Mouse (Mus musculus) stomach, postnatal 0 days (tissue): ENCODE data around the gene Ptdss2.

Experiments
- CTCF ChIP-seq: IDR thresholded peaks from 2 replicates; pipeline ENCODE4 v1.5.1; 2016; ENCODE audit warnings: antibody characterized with exemption, low read depth, mild to moderate bottlenecking, moderate library complexity
- EP300 ChIP-seq: optimal IDR thresholded peaks from 2 replicates; pipeline ENCODE3; 2016; ENCODE audit warnings: antibody characterized with exemption

- TF ChIP-seq CTCF (no peak), EP300 (no peak)
Observed at GRCm38 (mm10) chr7:141205504-141205903, 83.3 kb downstream of the Ptdss2 start.
